Mouse (Mus musculus): ENCODE measurements around the gene Gpr155. TPM values are rescaled to one million over a fixed set of nuclear protein-coding genes. Genes with fewer than 3 reads are reported as not detected.

The Gpr155 gene
- polyA plus RNA-seq, 1 experiment from 2014 or later: 2.8 TPM

DNA sequence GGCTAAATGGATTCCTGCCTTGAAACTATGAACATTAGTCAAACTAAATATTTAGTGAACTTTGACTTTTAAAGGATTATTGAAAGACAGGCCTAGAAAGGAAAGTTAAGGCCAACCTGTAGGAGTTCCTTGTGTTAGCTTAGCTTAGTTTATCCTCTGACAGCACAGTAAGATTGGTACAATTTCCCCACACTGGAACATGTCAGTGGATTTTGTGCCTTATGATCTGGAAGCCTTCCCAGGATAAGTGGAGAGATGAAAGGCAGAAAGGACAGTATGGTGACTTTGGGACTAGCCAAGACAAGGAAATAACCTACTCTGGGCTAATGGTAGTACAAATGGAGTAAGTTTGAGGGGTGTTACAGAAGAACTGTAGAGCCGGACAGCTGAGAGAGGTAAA, 1.4 kb upstream of the Gpr155 start:
- no peak for DNase-seq (ENCODE audit: low spot score)

DNA sequence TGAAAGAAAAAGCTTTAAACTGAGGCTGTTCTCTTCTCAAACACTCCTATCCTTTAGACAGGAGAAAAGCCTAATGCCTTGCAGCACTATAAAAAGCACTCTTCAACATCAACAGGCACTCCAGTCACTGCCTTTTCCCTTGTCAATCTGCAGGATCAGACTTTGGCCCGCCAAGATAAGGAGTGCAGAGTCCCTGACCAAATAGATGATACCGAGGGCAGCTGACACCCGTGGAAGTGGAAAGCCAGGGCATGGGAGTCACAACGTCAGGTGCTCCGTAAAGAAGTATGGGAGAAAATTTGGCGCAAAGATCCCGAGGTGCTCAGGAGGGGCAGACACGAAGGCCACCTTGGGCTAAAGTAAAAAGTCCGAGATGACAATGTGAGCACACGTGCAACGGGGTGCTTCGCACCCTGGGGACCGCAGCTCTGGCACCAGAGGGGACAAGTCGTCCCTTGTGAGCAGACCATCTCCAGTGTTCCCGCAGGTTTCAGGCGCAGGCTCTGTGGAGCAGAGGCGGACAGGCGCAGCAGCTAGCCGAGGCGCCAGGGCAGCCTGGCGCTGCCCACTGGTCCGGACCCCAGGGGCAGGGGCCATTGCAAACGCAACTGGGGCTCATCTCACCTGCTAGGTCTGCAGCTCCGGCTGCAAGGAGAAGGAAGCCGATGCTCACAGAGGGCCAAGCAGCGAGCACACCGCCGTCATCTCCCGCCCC, 574 bp downstream of the Gpr155 start:
- DNase-seq (ENCODE audit: low spot score): no peak

GRCm38 (mm10) chr2:73385172-73385571, 1.2 kb downstream of the Gpr155 start:
- no peak for DNase-seq (ENCODE audit: low spot score)

DNA sequence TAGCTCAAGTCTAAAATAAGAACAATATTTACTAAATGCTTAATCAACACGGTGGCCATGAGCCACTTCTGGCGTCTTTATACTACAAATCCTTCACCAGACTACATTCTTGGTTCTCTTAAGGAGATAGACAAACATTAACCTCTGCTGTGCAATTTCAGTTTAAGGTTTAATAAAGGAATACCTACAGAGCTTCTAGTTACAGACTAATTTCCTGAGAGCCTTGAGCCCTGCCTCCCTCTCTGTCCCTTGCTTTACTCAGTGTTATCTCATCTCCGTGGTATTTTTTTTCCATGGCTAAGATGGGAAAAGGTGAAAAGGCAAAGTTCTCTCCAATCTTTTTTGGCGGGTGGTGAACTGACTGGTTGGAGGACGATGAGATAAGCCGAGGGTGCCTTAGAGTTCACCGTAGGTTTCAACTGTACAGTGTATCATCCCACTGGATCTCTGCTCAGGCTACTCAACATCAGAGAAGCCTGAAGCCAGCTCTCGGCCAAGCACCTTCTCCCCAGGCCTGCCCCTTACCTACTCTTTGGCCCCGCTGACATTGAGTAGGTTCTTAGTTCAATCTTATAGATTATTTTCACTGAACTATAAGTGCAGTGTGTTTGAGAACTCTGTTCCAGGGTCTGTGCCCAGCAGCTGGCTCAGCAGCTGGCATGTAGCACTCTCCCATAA, 5.9 kb downstream of the Gpr155 start:
- DNase-seq (ENCODE audit: low spot score): no peak

- no peak for DNase-seq (ENCODE audit: low spot score)
Measured at GRCm38 (mm10) chr2:73379656-73380055, 6.7 kb downstream of the Gpr155 start.

DNA sequence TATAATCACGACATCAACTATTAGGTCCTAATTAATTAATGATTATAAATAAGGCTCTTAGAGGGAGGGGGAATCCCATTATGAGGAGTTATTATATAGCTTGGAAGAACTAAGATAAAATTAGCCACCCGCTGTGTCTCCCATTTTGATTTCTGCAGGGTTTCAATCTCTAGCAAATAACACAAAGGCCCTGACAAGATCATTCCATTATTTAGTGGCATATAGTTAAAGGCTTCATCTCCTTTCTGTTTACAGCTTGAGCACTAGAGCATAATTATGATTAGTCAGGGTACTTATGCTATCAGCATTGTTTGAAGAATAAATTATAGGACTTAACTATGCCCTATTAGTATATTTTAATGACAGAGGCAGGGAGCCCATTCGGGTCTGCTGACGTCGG, 8.0 kb downstream of the Gpr155 start:
- DNase-seq (ENCODE audit: low spot score): no peak

DNA sequence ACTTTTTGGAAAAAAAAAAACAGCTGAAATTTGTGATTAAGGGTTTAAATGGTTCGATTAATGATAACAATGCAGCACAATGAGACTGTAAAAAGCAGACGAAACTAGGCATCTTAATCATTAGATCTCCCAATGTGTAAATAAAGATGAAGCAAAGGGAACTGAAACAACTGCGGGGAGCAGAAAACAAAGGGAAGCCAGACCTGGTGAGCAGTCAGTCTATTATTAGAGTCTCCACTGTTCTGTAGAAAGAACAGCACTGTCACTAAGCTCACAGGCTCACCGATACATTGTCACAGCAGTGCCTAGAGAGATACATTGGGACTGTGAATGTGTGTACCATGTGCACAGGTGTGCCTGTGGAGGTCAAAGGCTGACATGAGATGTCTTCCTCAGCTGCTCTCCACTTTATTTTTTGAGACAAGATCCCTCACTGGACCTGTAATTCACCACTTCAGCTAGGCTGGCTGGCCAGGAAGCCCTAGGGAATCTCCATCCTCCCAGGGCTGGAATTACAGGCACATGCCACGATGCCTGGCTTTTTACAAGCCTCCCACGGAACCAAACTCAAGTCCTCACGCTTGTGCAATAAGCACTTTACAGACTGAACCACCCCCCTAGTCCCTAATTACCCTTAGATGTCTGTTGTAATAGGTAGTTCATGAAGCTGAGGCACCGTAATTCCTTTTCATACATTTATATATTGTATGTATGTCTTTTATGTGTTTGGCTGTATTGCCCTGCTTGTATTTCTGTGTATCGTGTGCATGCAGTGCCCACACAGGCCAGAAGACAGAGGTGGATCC, 14.6 kb downstream of the Gpr155 start:
- no peak for DNase-seq (ENCODE audit: low spot score)

GRCm38 (mm10) chr2:73363448-73363847, 22.9 kb downstream of the Gpr155 start:
- DNase-seq (ENCODE audit: low spot score): no peak

DNA sequence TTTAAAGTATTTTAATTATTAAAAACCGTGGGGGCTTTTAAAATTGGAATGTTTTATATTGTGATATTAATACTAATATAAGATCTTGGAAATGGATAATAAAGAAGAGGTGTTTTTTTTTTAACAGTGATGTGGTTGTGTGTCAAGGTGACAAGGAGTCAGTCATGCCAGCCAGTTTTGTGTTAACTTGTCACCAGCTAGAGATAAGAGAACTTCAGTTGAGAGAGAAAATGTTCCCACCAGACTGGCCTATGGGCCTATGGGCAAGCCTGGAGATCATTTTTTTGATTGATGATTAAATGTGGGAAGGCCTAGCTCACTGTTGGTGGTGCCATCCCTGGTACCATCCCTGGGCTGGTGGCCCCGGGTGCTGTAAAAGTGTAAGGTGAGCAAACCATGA, 25.8 kb downstream of the Gpr155 start:
- no peak for DNase-seq (ENCODE audit: low spot score)

DNA sequence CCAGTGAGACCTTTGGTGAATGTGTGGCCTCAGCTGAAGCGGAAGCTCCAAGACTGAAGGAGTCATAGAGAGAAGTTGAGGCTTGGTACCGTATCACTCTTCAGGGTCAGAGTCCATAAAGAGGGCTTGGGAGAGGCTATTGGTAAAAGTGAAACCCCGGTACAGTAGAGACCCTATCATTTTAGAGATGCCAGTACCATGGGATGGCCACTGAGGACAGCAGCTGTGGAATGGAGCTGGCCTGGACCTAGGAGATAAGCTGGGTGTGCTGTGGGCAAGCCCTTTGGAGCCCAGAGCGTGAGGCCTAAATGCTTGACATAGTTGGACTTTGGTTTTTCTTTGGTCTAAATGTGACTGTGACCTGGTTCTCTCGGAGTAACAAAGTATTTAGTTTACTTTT, 26.4 kb downstream of the Gpr155 start:
- no peak for DNase-seq (ENCODE audit: low spot score)

DNA sequence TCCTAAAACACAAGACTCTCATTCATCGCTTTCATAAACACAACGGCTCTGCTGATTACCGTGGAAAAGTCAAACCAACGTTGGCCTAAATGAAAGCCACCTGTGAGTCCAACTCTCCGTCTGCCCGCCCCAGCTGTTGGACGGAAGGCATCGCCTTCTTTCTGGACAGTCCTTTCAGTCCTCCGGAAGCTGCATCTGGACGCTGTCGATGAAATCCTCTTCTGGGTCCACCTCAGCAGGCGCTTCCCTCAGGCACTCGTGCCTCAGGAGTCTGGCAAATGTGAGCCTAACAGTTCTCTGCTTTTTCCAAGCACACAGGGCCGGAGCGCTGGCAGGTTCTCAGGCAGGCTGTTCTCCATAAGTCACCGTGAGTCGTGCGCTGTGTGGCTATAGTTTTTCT, 29.4 kb downstream of the Gpr155 start:
- DNase-seq (ENCODE audit: low spot score): no peak

GRCm38 (mm10) chr2:73351927-73352374, 34.4 kb downstream of the Gpr155 start:
- DNase-seq (ENCODE audit: low spot score): no peak

- DNase-seq (ENCODE audit: low spot score): no peak
Measured at GRCm38 (mm10) chr2:73351496-73351895, 34.9 kb downstream of the Gpr155 start.

GRCm38 (mm10) chr2:73348221-73348620, 38.2 kb downstream of the Gpr155 start:
- no peak for DNase-seq (ENCODE audit: low spot score)

DNA sequence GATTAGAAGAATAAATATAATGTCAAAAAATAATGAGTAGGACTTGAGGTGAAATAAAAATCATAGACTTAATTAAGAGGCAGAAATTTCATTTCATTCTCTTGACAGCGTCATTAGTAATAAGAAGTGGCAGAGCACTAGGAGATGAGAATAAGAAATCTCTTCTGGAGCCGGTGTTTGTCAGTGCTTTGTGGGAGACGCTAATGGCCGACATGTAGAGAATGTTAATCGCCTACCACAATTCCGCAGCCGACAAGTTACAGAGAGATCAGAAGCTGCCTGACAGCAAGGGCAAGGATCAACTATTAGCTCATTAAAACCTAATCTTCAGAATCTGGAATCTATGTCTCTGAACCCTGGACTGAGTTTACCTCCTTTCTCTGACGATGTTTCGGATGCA, 38.6 kb downstream of the Gpr155 start:
- no peak for DNase-seq (ENCODE audit: low spot score)

GRCm38 (mm10) chr2:73347136-73347535, 39.2 kb downstream of the Gpr155 start:
- no peak for DNase-seq (ENCODE audit: low spot score)

- DNase-seq (ENCODE audit: low spot score): no peak
Measured at GRCm38 (mm10) chr2:73346345-73347086, 39.9 kb downstream of the Gpr155 start.

GRCm38 (mm10) chr2:73345204-73345603, 41.2 kb downstream of the Gpr155 start:
- no peak for DNase-seq (ENCODE audit: low spot score)

GRCm38 (mm10) chr2:73343701-73344100, 42.7 kb downstream of the Gpr155 start:
- DNase-seq (ENCODE audit: low spot score): no peak

- DNase-seq (ENCODE audit: low spot score): no peak
Measured at GRCm38 (mm10) chr2:73338415-73338814, 48.0 kb downstream of the Gpr155 start.

DNA sequence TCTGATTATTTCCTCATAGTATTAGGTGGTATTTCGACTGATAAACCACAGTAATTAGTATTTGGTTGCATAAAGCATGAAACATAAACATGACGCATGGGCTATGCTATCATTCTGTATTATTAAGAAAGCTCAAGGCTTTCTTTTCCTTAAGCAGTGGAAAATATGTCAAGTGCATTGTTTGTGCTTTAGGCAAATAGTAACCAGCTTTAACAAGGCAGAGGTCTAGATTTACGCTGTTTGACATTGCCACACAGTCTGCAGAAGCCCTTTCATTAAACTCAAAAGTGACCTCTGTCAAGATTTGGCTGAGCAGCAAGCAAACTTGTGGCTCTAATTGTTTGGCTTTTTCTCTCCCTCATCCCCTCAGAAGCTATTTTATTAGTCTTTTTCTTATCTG, 50.4 kb downstream of the Gpr155 start:
- no peak for DNase-seq (ENCODE audit: low spot score)

- DNase-seq (ENCODE audit: low spot score): no peak
Measured at GRCm38 (mm10) chr2:73325871-73326270, 60.5 kb downstream of the Gpr155 start.
